Mouse (Mus musculus): ENCODE results near the gene Nhsl2. TPM values are rescaled to one million over a fixed set of nuclear protein-coding genes. Genes with fewer than 3 reads are reported as not detected.
A peak's percentile ranks its signal among the peaks of the same experiment; 100 is the strongest.

Nhsl2 gene
- polyA plus RNA-seq, 1 experiment: 13.1 TPM

DNA sequence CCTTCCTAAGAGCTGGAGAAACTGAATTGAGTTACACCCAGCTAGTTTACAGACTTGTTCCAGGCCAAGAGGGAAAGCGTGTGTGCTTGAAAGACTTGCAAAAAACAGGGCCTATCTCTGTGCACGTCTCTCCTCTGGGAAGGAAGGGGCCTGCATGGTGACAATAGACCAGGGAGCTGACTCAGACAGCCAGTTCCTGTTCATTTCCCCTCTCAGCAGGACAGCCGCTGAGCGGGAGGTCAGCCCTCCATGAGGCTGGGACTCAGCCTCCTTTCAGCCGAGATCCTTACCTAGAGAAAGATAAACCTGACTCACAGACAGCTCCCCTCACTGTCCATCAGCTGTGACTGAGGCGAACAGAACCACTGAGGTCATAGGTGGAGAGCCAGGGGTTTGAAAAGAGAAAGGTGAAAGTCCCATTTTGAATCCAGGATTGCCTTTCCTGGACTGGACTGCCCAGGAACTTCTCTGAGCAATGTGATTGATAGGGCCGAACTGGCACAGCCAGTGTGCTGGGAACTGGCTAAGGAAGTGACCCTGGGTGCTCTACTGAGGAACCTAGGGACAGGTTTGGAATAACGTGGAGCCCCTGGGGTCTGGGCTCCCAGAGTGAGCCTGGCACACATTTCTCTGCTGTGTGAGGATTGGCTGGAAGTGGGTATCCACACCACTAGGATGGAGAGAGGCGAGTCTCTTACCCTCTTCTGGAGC is 168.2 kb downstream of the Nhsl2 start:
- WGBS: 43% methylated on average over 9 of the region's 9 CpGs
- no peak overlapping the region for H3K27ac ChIP-seq (ENCODE audit: insufficient read depth, low read length)
- no peak for TF ChIP-seq CTCF (IDR thresholded peaks at IDR 0.05; ENCODE audit: borderline replicate concordance, insufficient read depth, low read depth, low read length)
- no peak for TF ChIP-seq POLR2A (IDR thresholded peaks at IDR 0.05; ENCODE audit: borderline replicate concordance, insufficient read depth, low read length)
- DNase-seq: no peak
- peaks cover 30% of the 10 kb centered on the region for H3K4me1 ChIP-seq (ENCODE audit: control insufficient read depth, insufficient read depth, low read length)
- H3K27me3 ChIP-seq (ENCODE audit: control insufficient read depth, insufficient read depth, low read length): no peaks in the 10 kb centered on the region
- no peak overlapping the region for H3K4me3 ChIP-seq (replicated peaks; ENCODE audit: insufficient read depth, low read depth, low read length)

DNA sequence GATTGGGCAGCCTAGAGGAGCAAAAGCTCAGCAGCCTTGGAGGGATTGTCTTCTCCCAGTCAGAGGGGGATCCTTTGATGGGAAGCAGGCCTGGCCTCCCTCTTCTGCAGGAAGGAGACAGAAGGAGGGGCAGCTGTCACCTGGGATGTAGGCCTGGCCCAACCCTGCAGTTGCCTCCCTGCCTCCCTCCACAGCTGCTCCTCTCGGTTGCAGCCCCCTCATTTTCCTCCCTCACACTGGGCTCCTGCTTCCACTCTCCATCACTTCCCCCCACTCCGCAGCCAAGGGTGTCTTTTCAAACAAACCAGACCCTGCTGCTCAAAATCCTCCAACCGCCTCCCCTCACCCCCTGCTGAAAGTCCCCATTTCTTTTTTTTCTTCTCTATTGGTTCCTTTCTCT is 169.7 kb downstream of the Nhsl2 start:
- no peak overlapping the region for H3K27ac ChIP-seq (ENCODE audit: insufficient read depth, low read length)
- no peak for DNase-seq
- TF ChIP-seq CTCF (IDR thresholded peaks at IDR 0.05; ENCODE audit: borderline replicate concordance, insufficient read depth, low read depth, low read length) (no peak), POLR2A (IDR thresholded peaks at IDR 0.05; ENCODE audit: borderline replicate concordance, insufficient read depth, low read length) (no peak)
- H3K4me1 ChIP-seq (ENCODE audit: control insufficient read depth, insufficient read depth, low read length): peaks cover 30% of the 10 kb centered on the region
- 37% methylated on average over 3 of the region's 3 CpGs for WGBS
- no peaks in the 10 kb centered on the region for H3K27me3 ChIP-seq (ENCODE audit: control insufficient read depth, insufficient read depth, low read length)
- no peak overlapping the region for H3K4me3 ChIP-seq (replicated peaks; ENCODE audit: insufficient read depth, low read depth, low read length)

GRCm38 (mm10) chrX:102019471-102020240 is 170.5 kb downstream of the Nhsl2 start:
- TF ChIP-seq CTCF (IDR thresholded peaks at IDR 0.05; ENCODE audit: borderline replicate concordance, insufficient read depth, low read depth, low read length) (no peak), POLR2A (IDR thresholded peaks at IDR 0.05; ENCODE audit: borderline replicate concordance, insufficient read depth, low read length) (no peak)
- Histone ChIP-seq H3K4me1 (ENCODE audit: control insufficient read depth, insufficient read depth, low read length) (peaks cover 30% of the 10 kb centered on the region), H3K4me3 (replicated peaks; ENCODE audit: insufficient read depth, low read depth, low read length) (no peak overlapping the region), H3K27ac (ENCODE audit: insufficient read depth, low read length) (no peak overlapping the region), H3K27me3 (ENCODE audit: control insufficient read depth, insufficient read depth, low read length) (no peaks in the 10 kb centered on the region)
- WGBS: 15% methylated on average over 7 of the region's 7 CpGs
- DNase-seq: peak; percentile 52 to 69

- Histone ChIP-seq H3K27ac (ENCODE audit: insufficient read depth, low read length) (no peak overlapping the region), H3K4me1 (ENCODE audit: control insufficient read depth, insufficient read depth, low read length) (peaks cover 4% of the 10 kb centered on the region; the same call in 1 of the 2 replicates), H3K27me3 (ENCODE audit: control insufficient read depth, insufficient read depth, low read length) (no peaks in the 10 kb centered on the region), H3K4me3 (replicated peaks; ENCODE audit: insufficient read depth, low read depth, low read length) (no peak overlapping the region)
- TF ChIP-seq CTCF (IDR thresholded peaks at IDR 0.05; ENCODE audit: borderline replicate concordance, insufficient read depth, low read depth, low read length) (no peak), POLR2A (IDR thresholded peaks at IDR 0.05; ENCODE audit: borderline replicate concordance, insufficient read depth, low read length) (no peak)
- WGBS: 88% methylated on average over 3 of the region's 3 CpGs
- DNase-seq: no peak
Measured at GRCm38 (mm10) chrX:102024976-102025375, 175.8 kb downstream of the Nhsl2 start.

GRCm38 (mm10) chrX:102031851-102032250 is 182.7 kb downstream of the Nhsl2 start:
- DNase-seq: no peak
- H3K27me3 ChIP-seq (ENCODE audit: control insufficient read depth, insufficient read depth, low read length): no peaks in the 10 kb centered on the region
- H3K4me3 ChIP-seq (replicated peaks; ENCODE audit: insufficient read depth, low read depth, low read length): no peak overlapping the region
- H3K4me1 ChIP-seq (ENCODE audit: control insufficient read depth, insufficient read depth, low read length): peaks cover 2% of the 10 kb centered on the region; the same call in 1 of the 2 replicates
- H3K27ac ChIP-seq (ENCODE audit: insufficient read depth, low read length): no peak overlapping the region
- TF ChIP-seq POLR2A (IDR thresholded peaks at IDR 0.05; ENCODE audit: borderline replicate concordance, insufficient read depth, low read length) (no peak), CTCF (IDR thresholded peaks at IDR 0.05; ENCODE audit: borderline replicate concordance, insufficient read depth, low read depth, low read length) (no peak)
- whole genome bisulfite sequencing: 66% methylated on average over 6 of the region's 6 CpGs

GRCm38 (mm10) chrX:102032431-102032830 is 183.2 kb downstream of the Nhsl2 start:
- TF ChIP-seq POLR2A (IDR thresholded peaks at IDR 0.05; ENCODE audit: borderline replicate concordance, insufficient read depth, low read length): no peak
- TF ChIP-seq CTCF (IDR thresholded peaks at IDR 0.05; ENCODE audit: borderline replicate concordance, insufficient read depth, low read depth, low read length): no peak
- Histone ChIP-seq H3K27ac (ENCODE audit: insufficient read depth, low read length) (no peak overlapping the region), H3K4me1 (ENCODE audit: control insufficient read depth, insufficient read depth, low read length) (peaks cover 7% of the 10 kb centered on the region), H3K27me3 (ENCODE audit: control insufficient read depth, insufficient read depth, low read length) (no peaks in the 10 kb centered on the region), H3K4me3 (replicated peaks; ENCODE audit: insufficient read depth, low read depth, low read length) (no peak overlapping the region)
- DNase-seq: no peak
- 64% methylated on average over 8 of the region's 8 CpGs for WGBS

GRCm38 (mm10) chrX:102033566-102033965 is 184.4 kb downstream of the Nhsl2 start:
- DNase-seq: no peak
- Histone ChIP-seq H3K27ac (ENCODE audit: insufficient read depth, low read length) (no peak overlapping the region), H3K4me3 (replicated peaks; ENCODE audit: insufficient read depth, low read depth, low read length) (no peak overlapping the region), H3K27me3 (ENCODE audit: control insufficient read depth, insufficient read depth, low read length) (no peaks in the 10 kb centered on the region), H3K4me1 (ENCODE audit: control insufficient read depth, insufficient read depth, low read length) (peaks cover 10% of the 10 kb centered on the region)
- no peak for TF ChIP-seq POLR2A (IDR thresholded peaks at IDR 0.05; ENCODE audit: borderline replicate concordance, insufficient read depth, low read length)
- no peak for TF ChIP-seq CTCF (IDR thresholded peaks at IDR 0.05; ENCODE audit: borderline replicate concordance, insufficient read depth, low read depth, low read length)
- WGBS: 80% methylated on average over 2 of the region's 2 CpGs

DNA sequence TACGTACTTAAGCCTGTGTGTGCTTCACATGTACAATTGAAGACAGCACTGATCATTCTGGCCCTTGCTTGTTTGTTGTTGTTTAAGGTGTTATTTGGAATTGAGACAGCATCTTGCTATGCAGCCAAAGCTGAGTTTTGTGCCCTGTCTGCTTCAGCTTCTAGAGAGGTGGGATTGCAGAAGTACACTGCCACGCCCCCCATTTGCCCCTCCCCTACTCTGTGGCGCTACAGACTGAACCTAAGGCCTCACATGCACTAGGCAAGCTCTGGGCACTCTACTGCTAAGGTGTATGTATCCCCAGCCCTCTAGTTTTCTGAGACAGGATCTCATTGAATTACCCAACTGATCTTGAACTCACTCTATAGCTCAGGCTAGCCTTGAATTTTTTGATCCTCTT is 186.5 kb downstream of the Nhsl2 start:
- no peak overlapping the region for H3K27ac ChIP-seq (ENCODE audit: insufficient read depth, low read length)
- peaks cover 10% of the 10 kb centered on the region for H3K4me1 ChIP-seq (ENCODE audit: control insufficient read depth, insufficient read depth, low read length)
- no peak overlapping the region for H3K4me3 ChIP-seq (replicated peaks; ENCODE audit: insufficient read depth, low read depth, low read length)
- no peak for DNase-seq
- H3K27me3 ChIP-seq (ENCODE audit: control insufficient read depth, insufficient read depth, low read length): no peaks in the 10 kb centered on the region
- TF ChIP-seq POLR2A (IDR thresholded peaks at IDR 0.05; ENCODE audit: borderline replicate concordance, insufficient read depth, low read length) (no peak), CTCF (IDR thresholded peaks at IDR 0.05; ENCODE audit: borderline replicate concordance, insufficient read depth, low read depth, low read length) (no peak)
- 83% methylated on average over 3 of the region's 3 CpGs for WGBS

All from cerebellum, adult 2 months (tissue).